Mouse (Mus musculus) cerebellum, postnatal 14 days (tissue): Measurements from ENCODE around the gene Slc27a1.

ENCODE experiments used
- DNase-seq, 2 experiments: peaks; one replicate each; pipeline ENCODE4 v3.0.0; 2021; ENCODE audit warnings: mixed read lengths in 2 of 2

Slc27a1 gene

DNA sequence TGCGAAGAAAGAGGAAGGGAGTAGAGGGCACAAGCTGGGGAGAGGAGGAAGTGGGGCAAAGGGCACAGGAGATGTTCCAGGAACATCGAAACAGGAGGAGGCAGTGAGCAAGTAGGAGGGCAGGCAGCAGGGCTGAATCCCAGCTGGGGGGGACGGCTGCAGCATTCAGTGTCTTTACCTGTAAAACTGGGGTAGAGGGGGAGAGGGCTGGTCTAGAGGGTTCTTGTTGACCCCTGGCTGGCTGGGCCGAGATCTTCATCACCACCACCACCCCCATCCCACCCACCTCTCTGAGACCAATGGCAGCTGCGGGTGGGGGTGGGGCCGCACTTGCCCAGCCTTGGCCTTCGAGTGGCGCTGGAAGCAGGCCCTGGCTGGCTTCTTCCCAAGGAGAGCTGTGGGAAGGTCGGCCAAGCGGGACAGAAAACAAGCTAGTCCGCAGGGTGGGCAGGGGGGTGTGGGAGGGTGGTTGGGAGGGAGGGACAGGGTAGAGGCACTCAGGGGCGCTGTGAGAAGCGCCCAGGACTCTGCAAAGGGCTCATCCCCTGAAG, at the start of gene Slc27a1:
Slc27a1 (plus strand) TSS at position 496 of the 551 bp plus-strand sequence.
- DNase-seq = peak; percentile 87 to 91

DNA sequence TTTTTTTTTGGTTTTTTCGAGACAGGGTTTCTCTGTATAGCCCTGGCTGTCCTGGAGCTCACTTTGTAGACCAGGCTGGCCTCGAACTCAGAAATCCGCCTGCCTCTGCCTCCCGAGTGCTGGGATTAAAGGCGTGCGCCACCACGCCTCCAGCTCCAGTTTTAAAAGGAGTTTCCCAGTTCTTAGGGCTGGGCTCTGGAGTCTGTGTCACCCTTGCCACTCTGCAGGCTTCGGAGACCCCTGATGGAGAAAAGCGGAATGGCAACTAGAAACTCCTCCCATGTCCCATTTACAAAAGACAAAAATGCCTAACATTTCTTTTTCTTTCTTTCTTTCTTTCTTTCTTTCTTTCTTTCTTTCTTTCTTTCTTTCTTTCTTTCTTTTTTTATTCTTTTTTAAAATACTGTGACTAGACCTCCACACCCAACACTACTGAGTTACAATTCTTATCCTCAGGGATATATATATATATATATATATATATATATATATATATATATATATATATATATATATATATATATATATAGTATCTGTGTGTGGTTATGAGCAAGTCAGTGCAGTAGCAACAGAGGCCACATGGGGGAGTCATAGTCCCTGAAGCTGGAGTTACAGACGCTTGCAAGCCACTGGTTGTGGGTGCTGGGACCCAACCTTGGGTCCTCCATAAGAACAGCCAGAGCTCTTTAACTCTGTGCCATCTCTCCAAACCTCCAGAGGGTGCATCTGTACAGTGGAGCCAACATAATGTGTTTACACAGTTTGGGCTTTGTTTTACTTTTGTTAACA, 49.5 kb upstream of the Slc27a1 start:
- DNase-seq = peak; percentile 64 to 79

GRCm38 (mm10) chr8:71521634-71522033, 47.0 kb upstream of the Slc27a1 start:
- DNase-seq = peak; percentile 93 to 97

DNA sequence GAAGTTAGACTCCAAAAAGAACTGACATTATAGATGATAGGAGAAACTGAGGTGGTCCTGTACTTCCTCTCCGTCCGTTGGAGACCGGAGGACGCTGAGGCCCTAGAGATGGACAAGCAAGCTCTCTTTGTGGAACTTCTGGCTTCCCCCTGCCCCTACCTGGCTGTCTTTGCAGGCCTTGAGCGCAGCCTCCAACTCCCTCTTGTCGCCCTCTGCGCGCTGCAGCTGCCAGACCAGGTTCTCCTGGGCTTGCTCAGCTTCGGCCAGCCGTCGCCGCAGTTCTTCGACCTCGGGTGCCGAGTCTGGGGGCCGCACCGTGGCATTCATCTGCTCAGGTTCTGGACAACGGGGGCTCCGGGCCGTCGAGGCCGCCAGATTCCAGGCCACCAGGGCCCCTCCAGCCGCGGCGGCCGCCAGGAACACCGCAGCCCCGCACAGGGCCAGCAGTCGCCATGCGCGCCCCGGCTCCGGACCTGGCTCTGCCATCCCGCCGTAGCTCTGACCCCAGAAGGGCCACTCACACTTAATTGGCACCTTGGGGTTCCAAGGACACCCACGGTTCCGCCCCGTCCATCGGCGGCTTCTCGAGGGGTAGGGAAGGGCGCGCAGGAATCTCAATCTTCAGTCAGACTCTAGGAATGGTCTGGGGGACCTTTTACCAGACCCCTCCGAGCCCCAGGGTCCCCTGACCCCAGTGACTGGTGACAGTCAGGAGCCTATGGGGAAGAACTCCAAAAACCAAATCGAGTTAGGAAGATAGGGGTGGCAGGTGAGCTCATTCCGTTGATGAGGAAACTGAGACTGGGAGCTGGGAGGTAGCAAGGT, 43.2 kb upstream of the Slc27a1 start, which contains the start of gene Ccdc194:
Ccdc194 (minus strand) TSS at position 486 of the 825 bp plus-strand sequence.
- DNase-seq = no peak

GRCm38 (mm10) chr8:71526272-71526671, 42.4 kb upstream of the Slc27a1 start:
- no peak for DNase-seq

- no peak for DNase-seq
Observed at GRCm38 (mm10) chr8:71527162-71527870, 41.4 kb upstream of the Slc27a1 start.

GRCm38 (mm10) chr8:71528362-71529073, 40.2 kb upstream of the Slc27a1 start:
- no peak for DNase-seq

- DNase-seq = peak; percentile 64 to 73
Observed at GRCm38 (mm10) chr8:71530735-71531467, 37.8 kb upstream of the Slc27a1 start.

DNA sequence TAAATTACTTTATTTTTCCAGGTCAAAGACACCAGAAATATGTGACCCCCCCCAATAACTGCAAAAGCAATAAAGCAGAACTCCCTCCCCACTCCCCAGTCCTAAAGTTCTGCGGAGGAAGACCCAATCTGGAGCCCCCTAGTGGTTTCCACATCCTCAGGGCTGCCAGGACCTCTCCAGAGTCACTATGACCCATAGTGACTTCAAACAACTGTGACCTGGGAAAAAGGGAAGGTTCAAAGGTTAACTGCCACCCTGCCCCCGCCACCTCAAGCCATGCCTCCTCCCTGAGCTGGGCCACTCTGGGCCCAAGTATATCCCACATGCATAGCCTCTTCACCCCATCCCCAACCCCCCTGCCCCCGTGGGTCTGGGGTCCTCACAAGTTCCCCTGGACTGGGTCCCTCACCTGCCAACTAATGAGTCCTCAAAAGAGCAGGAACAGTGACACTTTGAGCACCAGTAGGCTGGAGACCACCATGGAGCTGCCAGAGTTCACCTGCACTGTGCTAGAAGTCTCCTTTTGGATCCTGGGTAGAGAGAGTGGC, 34.3 kb upstream of the Slc27a1 start:
- DNase-seq = no peak

DNA sequence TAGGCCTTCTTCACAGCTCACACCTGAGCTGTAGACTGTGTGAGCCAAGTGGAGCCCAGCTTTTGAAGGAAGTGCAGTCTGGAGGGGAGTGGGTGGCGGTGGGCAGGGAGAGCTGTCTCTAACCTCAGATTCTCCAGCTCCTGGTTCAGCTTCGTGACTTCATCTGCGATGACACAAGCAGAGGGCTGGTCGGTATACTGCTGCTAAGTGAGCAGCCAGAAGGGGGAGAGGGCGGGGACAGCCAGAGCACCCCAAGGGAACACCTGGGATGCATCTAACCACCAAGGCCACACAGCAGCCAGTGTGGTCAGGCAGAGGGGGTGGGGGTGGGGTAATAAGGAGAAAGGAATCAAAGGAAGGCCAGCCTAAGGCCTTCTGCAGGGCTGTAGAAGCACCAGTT, 33.0 kb upstream of the Slc27a1 start:
- DNase-seq = no peak

DNA sequence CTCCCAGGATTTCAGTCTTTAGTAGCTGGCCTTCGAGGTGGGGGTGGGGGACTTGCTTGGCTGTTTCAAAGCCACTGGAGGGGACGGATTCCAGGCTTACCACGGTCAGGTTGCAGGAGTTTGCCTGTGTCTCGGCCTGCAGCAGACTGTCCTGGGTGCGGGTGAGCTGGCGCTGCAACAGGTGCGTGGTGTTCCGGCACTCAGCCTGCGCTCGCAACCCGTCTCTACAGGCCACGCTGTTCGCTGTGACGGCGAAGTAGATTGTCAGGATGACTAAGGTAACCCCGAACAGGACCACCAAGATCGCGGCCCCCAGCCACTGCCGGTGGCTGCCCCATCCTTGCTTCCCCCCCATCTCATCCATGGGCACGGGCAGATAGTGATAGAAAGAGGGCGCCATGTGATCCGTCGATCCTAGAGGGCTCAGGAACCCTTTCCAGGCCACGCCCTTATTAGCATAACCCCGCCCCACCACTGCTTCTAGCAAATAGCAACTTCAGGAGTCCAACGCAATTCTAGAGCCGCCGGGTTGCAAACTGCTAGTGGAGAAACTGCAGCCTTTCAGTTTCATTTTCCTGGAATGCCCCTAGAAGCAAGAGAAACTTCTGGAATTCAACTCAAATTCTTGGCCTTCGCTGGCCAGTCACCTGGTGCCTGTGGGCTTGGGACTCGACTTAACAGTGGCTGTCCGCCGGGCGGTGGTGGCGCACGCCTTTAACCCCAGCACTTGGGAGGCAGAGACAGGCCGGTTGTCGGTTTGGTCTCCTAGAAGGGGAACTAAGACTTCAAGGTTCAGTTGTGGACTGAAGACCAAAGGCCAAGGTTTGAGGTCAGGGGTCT, 31.4 kb upstream of the Slc27a1 start, which contains the start of gene Bst2:
Bst2 (minus strand) TSS at position 429 of the 840 bp plus-strand sequence.
- DNase-seq = no peak

DNA sequence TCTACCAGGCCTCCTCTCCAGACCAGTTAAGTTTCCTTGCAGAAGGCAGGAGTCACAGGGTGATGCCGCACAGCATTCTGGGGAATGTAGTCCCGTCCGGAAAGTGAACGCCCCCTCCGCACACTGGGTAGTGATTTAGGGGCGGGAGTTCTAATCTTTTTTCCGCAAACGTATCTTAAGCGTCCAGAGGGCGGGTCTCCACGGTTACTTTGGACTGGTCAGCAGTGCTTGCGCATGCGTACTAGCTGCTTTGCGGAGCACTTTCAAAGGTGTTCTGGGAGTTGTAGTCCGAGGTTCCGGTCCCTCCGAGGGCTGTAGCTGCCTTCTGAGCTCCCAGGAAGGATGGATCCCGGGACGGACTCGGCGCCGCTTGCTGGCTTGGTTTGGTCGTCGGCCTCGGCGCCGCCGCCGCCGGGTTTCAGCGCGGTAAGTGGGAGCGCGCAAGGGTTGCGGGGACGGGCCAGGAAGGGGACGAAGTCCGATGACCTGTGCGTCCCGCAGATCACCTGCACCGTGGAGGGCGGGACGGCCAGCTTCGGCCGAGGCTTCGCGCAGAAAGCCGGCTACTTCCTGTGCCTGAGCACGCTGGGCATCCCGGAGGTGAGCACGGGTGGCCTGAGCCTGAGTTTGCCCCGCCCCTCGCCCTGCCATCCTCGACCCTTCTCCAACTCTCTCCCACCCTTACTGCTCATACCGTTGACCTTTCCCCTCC, 25.9 kb upstream of the Slc27a1 start, which contains the start of gene Mvb12a:
Mvb12a (plus strand) TSS at position 291 of the 712 bp plus-strand sequence.
- DNase-seq = peak; percentile 96 to 97

GRCm38 (mm10) chr8:71543755-71544154, 24.9 kb upstream of the Slc27a1 start:
- DNase-seq = no peak

DNA sequence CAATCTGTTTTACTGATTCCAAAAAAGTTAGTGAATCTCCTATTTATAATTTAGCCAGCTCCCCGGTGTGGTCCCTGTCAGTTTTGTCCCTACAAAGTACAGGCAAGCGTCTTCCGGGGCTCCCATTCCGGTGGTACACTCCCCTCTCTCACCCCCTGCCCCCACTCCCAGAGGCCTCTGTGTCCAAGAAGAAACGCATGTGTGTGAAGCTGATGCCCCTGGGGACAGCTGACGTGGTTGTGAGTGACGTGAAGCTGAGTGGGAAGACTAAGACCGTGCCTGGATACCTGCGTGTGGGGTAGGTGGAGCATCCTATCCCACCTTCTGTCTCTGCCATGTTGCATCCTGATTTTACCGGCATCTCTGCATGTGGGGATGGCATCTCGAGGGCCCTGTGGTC, 23.6 kb upstream of the Slc27a1 start:
- DNase-seq = no peak

- no peak for DNase-seq
Observed at GRCm38 (mm10) chr8:71547590-71547989, 21.1 kb upstream of the Slc27a1 start.

- DNase-seq = no peak
Observed at GRCm38 (mm10) chr8:71550754-71551153, 17.9 kb upstream of the Slc27a1 start.

DNA sequence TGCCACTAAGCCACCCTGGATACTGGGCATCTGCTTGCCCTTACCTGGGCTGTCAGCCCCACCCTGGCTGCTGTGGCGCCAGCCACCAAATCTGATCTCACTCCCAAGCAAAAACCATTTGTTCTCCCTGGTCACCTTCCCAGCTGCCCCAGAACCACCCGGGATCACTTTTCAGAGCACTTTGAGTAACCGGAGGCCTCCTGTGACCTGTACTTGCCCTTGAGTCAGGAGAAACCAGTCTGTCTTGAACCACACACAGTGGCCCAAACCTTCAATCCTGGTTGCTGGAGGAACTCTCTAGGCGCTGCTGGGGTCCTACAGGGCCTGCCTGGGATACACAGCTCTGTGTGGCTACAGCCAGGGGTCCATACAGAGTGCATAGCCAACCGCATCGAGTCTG, 15.9 kb upstream of the Slc27a1 start:
- DNase-seq = no peak

DNA sequence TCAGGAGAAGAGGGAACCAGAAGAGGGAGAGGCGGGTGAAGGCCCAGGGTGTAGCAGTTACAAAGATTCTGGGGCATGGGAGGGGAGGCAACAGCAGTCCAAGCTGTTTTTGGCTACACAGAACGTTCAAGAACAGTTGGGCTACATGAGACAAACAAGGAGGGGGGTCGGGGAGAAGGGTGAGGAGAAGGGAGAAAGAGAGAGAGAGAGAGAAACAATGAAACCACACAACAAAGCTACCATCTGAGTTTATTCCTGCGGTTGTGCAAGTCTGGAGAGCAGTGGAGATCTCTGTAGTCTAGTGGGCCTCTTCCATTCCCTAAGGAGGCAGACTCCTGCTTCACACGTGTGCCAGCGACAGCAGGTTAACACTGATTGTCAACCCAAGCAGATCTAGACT, 14.7 kb upstream of the Slc27a1 start:
- no peak for DNase-seq

- DNase-seq = no peak
Observed at GRCm38 (mm10) chr8:71554644-71555043, 14.0 kb upstream of the Slc27a1 start.
